Mouse (Mus musculus): ENCODE data around the gene Asxl1.

Asxl1 gene

DNA sequence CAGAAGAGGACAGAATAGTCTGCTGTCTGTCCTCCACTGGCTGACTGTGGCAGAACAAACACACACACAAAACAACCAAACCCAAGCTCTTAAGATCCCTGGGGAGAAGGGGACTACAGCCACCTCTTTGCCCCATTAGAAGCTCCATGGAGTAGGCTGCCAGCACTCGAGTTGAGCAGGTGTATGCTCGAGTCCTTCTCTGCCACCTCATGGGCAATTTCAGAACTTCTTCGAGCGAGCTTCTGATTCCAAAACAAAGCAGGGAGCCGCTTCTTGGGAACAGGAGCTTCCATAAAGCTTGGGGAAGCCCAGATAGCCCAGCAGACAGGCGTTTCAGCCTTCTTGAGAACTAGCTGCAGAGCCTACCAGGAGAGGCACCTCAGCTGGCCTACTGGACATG lies 66.9 kb downstream of the Asxl1 start:
- DNase-seq (ENCODE audit: low spot score), result no peak

DNA sequence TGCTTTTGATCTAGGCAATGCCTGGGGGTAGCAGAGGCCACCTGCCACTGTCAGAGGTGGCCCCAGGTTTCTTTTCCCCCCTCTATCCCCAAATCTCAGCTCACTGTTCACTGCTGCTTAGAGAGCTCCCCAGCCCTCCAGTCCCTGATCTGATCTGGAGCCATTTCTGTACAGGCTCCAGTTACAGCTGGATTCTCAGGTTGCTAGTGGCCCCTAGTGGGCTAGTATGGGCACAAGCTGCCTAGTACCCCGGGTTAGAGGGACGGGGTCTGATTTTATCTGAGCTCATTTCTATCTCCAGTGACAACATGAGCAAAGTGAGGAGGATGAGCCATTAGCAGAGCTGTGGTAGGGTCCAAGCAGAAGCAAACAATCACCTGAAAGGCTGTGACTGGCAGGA lies 69.0 kb downstream of the Asxl1 start:
- DNase-seq (ENCODE audit: low spot score), result no peak

DNA sequence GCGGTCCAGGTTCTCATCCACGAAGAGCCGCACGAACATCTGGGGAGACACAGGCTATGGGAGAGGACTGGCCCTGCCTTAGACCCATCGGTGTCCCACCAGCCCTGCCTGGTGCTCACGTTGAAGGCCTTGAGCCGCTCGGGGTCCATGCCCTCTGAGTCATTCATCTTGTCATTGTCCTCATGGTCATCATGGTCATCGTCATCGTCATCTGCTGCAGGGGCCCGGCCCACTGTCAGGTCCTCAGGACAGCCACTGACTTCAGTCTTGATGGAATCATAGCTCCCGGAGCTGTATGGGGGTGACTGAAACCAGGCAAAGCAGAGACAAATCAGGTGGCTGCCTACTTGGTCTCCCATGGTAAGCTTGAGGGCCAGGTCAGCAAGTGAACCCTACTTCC lies 72.2 kb downstream of the Asxl1 start:
- no peak for DNase-seq (ENCODE audit: low spot score)

DNA sequence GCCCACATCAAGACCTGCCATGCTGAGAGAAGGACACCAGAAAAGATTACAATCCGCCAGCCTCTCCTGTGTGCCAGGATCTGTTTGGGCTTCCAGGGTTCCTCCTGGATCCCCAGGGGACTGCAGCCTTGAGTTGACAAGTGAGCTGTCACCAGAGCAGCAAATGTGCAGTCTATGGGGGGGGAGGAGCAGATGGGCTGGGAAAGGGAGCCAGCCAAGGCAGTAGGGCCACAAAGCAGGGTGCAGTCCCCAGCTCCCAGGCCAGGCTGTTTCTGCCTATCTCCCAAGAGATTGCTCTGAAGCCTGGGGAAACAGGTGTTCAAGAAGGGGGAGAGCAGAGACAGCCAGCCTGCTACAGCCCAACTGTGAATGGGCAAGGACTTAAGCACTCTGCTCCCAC lies 72.8 kb downstream of the Asxl1 start:
- DNase-seq (ENCODE audit: low spot score), result peak; percentile 21

DNA sequence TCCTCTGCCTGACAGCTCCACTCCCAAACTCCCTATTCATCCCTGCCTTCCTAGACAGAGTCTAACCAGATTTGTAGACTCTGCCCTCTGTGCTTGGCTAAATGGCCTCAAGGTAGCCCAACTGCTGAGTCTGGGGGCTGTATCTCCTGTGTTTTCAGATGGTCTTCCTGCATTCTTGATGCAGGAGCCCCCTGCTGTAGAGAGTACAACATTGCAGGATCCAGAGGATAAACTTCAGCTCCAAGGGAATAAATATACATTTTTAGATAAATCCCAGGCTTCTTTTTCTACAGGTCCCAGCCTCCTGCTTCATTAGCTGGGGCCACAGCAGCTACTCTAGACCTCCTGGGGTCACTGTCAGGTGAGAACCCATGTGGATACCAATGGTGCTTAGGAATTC lies 75.6 kb downstream of the Asxl1 start:
- DNase-seq (ENCODE audit: low spot score), result no peak

DNA sequence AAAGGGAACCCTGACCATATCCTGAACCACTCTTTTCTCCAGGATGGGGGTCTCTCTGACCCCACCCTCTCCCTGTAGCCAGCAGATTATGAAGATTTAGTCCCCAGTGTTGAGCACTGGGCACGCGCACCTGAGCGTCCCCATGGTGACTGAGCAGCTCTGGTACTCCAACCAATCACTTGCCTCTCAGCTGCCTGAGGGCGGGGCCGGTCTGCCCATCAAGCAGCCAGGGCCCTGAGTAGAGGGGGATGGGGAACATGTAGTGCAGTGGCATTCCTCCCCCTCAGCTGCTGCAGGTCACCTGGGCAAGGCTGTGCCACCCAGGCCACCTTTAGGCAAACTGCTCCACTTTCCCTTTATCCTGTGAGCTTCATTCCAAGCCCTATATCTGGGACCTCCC lies 76.4 kb downstream of the Asxl1 start:
- DNase-seq (ENCODE audit: low spot score), result no peak

DNA sequence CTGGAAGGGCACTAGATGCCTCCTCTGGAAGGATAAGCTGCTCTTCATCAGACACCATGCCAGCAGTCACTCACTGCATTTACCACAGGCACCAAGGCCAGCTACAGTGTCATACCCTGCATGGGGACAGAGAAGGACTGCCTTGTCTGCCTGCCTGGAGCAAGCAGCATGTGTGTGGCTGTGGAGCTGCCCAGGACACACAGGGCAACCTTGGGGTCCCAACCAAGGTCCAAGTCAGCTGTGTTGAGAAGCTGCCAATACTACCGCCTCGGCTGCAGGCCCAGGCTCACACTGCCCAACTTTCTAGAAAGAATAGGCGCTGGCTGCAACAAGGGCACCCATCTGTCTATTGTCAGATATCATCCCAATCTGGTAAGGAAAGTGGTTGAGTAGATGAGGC lies 77.5 kb downstream of the Asxl1 start:
- no peak for DNase-seq (ENCODE audit: low spot score)

DNA sequence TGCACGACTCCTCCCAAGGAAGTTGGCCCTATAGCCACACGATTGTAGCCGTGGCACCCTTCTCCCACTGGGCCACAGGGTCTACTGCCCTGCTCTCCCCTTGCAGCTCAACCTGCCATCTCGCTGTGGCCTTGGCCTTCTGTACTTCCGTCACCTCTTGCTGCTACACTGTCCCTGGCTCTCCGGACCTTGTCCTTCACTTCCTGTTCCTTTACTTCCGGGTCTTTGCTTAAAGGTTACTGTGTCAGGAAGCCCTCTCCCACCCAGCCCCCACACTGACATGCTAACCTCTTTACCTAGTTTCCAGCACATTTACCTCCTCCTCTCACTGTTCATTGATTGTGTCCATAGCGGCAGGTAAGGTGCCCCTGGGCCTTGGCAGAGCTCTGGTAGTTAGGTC lies 78.9 kb downstream of the Asxl1 start:
- no peak for DNase-seq (ENCODE audit: low spot score)

DNA sequence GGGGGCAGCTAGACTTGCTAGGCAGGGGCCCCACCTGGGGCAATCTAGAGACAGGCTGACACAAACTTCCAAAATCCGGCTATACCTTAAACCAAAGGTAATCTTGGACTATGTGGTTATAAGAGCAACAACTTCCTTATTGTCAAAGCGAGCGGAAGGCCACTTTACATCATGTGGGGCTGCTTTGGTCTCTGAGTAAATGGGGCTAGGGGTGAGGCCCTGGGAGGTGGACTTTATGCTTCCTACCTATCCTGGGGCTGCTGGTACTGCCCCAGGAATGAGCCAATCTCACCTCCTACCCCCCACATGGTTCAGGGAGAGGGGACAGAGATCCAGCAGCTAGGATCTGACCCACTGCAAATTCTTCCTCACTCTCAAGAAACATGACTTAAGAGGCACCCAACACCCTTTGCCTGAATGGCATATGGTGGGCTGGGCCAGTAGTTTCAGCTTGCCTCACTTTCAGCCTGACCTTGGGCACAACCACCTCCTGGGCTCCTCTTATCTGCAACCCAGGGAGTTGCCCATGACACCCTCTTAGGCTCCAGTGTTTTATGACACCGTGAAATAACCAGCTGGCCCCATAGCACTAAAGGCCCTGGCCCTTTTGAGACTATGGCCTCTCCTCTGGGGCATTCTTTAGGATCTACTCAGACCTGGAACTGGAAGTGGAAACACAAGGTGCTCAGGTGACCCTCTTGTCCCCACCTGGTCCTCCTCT lies 79.7 kb downstream of the Asxl1 start:
- DNase-seq (ENCODE audit: low spot score), result no peak

DNA sequence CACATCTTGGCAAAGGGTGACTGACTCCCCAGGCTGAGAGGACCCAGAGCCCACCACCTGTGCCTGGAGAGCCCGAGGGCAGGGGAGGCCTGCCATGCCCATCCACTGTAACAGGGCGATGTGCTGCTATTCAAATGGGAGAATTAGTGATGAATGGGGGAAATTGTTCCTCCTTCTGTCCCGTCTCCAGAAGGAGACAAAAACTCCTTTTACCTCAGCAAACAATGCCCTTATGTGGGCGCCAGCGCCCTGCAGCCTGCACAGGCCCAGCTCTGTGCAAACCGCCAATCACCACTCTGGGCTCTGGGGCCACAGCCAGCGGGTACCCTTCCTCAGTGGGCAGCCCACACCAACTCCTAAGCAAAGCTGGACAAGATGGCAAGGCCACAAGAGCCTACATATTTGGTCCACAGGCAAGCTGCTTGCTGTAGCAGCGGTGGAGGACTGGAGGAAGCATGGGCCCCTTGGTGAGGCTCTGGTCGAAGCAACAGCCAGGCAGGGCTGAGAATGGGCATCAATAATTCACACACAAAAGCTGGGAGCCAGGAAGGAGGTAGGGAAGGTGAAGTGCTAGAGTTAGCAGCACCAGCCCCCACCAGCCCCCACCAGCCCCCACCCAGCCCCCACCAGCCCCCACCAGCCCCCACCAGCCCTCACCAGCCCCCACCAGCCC lies 80.5 kb downstream of the Asxl1 start:
- no peak for DNase-seq (ENCODE audit: low spot score)

DNA sequence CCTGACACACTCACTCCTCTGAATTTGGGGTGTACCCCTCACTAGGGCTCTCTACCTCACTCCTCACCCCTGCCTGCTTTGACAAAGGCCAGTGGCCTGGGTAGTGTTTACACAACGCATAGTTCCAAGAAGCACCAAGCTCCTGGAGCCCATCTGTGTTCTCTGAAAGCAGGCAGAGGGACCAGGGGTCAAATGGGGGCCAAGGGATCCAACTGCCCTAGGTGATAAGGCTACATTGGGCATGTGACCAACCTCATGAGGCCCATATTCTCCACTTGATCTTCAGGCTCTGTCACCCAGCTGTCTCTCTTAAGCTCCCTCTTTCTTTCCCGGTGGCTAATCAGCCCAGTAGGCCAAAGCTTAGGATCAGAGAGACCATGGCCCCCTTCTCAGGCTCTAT lies 81.3 kb downstream of the Asxl1 start:
- no peak for DNase-seq (ENCODE audit: low spot score)

DNA sequence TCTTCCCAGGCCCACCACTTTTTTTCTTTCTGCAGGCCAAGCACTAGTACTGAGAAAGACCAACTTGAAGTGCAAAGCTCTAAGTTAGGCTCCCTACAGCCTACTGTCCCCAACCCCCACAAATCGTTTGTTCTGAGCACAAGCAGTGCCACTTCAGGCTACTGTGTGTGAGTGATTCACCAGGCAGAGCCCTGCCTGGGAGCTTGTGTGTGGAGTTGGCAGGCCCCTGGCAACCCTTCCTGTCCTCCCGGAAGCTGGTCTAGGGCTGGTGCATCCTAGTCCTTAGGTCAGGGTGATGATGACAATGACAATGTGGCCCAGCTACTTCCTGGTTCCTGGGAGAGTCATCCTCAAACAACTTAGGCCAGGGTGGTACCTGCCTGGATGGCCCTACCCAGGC lies 82.9 kb downstream of the Asxl1 start:
- DNase-seq (ENCODE audit: low spot score), result no peak

DNA sequence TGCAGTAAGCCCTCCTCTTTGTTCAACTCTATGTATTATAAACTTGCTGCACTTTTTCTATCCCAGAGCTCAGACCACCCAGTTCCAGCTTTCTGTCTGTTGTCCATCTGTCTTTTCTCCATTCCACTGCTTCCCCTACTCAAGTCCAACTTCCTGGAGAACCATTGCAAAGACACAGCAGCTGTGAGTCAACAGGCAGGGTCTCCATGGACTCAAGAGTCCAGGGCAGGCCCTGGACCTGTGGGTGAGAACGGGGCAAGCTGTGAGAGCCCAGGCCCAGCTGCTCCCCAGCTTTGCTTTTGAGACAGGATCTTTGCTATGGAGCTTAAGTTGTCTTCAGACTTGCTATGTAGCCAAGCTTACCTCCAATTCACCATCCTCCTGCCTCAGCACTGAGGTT lies 84.9 kb downstream of the Asxl1 start:
- no peak for DNase-seq (ENCODE audit: low spot score)

DNA sequence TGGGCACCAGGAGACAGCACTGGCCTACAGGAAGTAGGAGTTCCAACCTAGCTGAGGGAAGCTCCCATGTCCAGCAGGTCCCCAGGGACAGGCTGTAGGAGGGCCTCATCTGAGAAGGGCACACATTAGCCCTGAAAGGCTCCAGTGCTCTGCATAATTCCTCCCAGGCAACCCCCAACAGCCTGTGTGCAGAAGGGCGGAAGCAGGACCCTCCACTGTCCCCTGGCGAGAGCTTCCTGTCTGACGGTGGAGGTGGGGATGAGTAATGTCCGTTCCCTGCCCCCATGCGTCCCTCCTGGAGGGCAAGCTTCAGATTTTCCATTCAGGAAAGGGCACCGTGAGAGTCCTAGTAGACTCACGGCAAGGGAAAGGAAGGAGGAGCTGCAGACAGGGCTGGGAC lies 86.9 kb downstream of the Asxl1 start:
- DNase-seq (ENCODE audit: low spot score), result no peak

DNA sequence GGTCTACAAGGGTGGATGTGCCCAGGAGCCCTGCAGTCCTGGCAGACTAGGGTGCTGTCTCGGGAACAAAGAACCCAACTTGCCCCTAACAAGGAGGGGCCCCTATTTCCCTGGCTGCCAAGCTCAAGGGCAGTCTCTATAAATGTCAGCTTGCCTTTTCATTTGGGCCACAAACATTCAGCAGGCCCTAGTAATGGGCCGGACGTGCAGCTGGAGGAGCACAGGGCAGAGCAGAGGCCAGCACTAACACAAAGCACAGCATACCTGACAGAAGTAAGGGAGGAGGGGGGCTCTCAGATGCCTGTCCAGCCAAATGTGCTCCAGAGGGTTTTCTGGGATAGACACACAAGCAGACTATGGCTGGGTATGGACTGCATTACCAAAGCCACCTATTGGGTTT lies 88.2 kb downstream of the Asxl1 start:
- DNase-seq (ENCODE audit: low spot score), result peak; percentile 29

DNA sequence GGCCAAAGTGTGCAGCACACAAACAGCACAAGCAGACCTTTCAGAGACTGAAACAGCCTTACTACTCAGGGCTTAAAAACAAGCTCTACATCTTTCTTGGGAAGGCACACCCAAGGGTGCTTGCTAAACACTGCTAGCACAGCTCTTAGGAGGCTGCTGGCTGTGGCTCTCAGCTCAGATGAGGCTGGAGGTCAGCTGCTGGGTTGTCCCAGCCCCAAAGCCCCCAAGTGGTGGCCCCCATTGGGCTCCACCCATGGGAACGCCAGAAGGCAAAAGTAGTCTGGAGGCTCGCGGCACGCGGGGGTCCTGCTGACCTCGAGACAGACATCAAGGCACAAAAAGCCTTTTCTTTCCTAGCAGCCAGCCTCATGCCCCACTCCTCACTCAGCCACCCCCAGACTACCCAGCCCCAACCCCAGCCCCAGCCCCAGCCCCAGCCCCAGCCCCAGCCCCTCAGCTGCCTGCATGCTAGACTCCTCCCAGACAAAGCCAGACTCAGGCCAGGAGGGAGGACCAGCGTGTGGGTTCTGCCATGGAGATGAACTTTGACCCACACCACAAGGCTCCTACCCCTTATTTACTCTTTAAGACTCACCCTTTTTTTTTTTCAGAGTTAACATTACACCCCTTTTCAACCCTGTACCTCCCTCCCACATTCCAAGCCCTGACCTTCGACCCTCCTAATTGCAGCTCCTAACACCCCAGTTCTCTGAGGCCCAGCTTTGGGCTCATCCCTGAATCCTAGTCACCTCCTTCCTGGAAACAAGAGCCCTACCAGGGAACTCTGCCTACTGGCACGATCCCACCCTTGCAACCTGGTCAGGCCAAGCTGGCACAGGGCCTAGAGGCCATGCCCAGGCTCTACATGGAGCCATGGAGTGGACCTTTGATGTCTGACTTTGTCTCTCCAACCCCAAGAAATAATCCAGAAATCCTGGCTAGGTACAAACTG lies 89.5 kb downstream of the Asxl1 start:
- DNase-seq (ENCODE audit: low spot score), result no peak

DNA sequence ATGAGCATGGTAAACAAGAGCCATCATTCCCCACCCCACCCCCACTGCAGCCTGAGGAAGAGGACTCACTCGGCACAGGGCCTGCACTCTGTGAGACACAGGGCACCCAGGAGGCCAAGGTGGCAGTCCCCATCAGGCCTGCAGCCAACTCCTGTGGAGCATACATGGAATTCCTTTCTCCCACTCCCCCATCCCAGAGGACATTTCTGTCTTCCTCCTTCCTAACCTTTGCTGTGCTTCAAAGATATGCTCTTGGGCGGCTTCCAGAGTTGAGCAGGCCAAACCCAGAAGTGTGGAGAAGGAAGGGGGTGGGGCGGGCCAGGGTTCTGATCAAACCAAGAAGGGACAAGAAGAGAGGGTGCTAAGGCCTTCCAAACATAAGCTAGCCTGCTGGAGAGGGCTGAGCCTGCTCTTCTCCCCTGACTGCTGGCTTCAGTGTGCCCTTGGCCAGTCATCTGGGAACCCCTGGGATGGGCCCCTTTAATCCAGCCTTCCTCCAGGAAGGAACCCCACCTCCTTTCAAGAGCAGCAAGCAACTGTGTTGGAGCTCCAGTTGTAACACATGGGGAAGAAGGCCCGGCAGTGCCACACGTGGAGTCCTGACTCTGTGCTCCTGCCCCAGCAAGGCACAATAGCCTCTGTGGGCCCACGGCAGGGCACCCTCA lies 91.1 kb downstream of the Asxl1 start:
- DNase-seq (ENCODE audit: low spot score), result no peak

DNA sequence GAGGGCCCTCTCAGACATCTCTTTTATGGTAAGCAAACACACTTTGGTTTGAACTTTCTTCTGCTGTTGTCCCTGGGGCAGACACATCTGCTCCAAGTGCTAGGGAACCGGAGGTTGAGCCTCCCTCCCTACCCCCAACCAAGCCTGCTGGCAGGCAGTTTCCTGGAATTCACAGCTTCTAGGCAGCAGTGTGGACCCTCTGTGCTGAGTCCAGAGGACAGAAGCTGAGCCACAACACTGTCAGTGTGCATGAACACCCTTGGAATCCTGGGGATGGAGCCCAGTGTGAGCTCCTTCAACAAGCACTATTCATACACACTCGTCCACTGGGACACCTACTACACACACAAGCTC lies 91.7 kb downstream of the Asxl1 start:
- no peak for DNase-seq (ENCODE audit: low spot score)

DNA sequence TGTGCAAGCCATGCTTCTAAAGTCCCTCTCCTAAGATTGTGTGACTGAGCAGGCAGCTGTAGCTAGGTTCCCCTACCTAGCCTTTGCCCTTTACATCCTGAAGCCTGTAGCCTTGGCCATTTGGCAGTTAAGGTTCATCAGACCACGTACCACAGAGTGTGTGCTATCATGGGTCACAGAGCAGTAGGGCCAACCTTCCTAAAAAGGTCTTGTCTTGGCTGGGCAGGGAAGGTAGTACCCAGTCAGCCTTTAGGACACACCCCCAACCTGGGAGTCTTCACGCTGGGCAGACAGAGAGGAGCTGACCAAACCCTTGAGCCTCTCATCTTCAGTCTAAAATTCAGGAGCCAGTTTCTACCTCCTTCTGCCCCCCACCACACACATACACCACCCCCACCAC lies 95.1 kb downstream of the Asxl1 start:
- no peak for DNase-seq (ENCODE audit: low spot score)

DNA sequence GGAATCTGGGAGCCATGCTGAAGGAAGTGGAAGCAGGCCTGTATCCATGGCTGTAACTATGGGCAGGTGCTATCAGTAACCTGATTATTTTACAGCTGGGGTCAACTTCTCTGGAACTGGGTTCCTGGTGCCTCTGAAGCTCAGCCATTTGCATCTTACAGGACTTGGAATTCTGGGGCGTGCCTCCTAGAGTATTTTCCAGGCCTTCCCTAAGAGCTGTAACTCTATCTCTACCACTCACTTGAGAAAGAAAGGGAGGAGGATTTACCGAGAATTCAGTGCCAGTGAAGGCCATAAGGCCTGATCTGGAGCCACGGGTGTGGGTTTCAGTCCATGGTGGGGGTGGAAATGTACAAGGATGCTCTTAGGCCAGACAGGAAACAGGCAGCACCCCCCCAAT lies 95.6 kb downstream of the Asxl1 start:
- no peak for DNase-seq (ENCODE audit: low spot score)

DNA sequence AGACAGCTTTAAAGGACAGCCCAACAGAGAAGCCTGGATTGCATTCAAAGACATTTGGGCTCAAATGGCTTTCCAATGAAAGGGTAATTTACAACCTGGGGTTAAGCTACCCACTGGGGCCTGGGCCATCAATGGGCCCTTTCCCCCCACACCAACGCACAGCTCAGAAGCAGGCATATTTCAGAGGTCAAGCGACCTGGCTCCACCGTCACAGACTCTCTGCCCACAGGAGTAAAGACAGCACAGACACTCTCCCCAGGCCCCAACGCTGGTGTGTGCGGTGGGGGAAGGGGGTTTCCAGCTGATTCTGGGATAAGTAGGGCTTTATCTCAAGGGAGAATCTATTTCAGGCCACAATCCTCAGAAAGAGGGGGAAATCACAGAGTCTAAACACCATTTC lies 97.1 kb downstream of the Asxl1 start:
- no peak for DNase-seq (ENCODE audit: low spot score)

DNA sequence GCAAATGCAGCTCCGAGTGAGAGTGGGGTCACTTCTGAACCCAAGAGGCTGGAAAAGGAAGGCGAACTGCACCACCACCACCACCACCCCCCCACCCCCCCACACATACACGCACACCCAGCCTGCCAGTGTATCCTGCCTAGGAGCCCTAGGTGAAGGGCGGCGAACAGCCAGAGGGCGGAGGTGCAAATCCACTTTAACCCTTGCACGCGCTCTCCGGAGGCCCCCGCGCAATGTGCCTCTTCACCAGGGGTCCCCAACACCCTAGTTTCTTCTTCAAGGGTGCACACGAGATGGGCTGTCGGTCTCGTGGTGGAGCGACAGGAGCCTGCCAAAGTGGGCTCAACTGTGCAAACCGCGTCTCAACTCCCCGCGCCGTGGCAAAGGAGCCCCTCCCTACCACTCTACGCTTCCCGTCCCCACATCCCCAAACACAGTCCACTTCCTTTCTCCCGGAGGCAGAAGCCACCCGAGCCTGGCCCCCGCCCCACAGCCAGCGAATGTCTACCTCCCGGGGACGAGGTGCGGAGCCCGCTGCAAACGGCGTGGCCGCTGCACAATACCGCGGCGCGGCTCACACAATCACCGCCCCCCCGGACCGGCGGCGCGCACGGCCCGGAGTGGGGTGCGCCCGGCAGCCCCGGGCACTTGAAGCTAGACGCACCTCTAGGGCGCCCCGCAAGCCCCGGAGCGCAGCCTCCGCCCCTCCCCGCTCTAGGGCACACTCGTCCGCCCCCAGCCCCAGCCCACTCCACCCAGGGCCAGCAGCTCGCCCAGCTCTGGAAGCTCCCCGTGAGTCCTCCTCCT lies 98.0 kb downstream of the Asxl1 start:
- DNase-seq (ENCODE audit: low spot score), result no peak

Data from MN1 (cell line).